Mouse (Mus musculus): ENCODE results near the gene Dap. TPM values are rescaled to one million over a fixed set of nuclear protein-coding genes. Genes with fewer than 3 reads are reported as not detected.

Dap gene
- polyA plus RNA-seq, 1 experiment from 2014 or later = 83.1 TPM

DNA sequence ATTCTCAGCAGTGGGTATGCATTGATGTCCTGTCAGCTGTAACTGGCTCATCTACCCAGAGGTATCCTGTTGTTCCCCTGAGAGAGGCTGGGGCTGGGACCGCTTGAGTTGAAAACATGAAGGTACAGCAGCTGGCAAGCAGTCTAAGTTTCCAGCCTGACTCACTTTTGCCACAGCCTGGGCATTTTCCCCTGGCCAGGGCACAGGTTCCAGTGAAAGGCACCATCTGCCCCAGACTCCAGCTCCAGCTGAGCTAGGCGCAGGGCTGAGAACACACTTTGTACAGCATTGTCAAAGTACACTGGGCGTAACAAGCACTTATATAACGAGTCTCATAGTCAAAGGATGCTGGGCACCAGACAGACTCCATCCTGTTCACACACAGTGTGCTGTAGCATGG is 29.8 kb downstream of the Dap start:
- H3K4me3 ChIP-seq = no peak overlapping the region
- H3K27me3 ChIP-seq = no peaks in the 10 kb centered on the region
- no peak for ATAC-seq (ENCODE audit: borderline replicate concordance, extremely low read depth, low FRiP score, low TSS enrichment)
- H3K4me2 ChIP-seq = no peak overlapping the region
- no peaks in the 10 kb centered on the region for H3K9me3 ChIP-seq
- WGBS = 90% methylated on average over 4 of the region's 4 CpGs
- no peak overlapping the region for H3K9ac ChIP-seq
- H3K27ac ChIP-seq = no peak overlapping the region
- H3K4me1 ChIP-seq = peaks cover 31% of the 10 kb centered on the region
- H3K36me3 ChIP-seq = no peaks in the 10 kb centered on the region

DNA sequence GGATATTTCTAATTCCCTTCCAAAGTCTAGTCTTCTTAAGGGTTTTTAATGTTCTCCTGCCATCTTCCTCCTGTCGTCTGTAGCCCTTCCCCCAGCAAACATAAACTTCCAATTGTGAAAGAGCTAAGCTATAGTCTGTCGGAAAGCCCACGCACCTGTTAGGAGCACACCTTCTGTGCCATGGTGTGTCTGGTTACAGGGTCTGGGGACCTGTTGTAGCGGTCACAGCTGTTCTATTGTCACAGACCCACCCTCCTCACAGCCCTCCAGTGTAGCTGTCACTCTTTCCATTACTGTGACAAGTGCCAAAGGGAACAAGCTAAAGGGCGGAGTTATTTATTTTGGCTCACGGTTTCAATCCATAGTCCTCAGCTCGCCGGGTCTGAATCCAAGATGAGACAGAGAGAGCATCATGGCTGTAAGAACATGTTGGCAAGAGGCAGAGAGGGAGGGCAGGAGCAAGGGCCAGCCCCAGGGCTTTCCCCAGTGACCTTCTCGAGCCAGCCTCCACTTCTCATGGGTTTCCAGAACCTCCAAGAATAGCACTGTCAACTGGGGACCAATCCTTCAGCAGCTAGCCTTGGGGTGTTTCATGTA is 30.9 kb downstream of the Dap start:
- WGBS = 81% methylated on average over 9 of the region's 9 CpGs
- ATAC-seq (ENCODE audit: borderline replicate concordance, extremely low read depth, low FRiP score, low TSS enrichment) = no peak
- Histone ChIP-seq H3K4me3 (no peak overlapping the region), H3K27me3 (no peaks in the 10 kb centered on the region), H3K9me3 (no peaks in the 10 kb centered on the region), H3K4me1 (peaks cover 33% of the 10 kb centered on the region), H3K9ac (no peak overlapping the region), H3K4me2 (no peak overlapping the region), H3K36me3 (no peaks in the 10 kb centered on the region), H3K27ac (no peak overlapping the region)

DNA sequence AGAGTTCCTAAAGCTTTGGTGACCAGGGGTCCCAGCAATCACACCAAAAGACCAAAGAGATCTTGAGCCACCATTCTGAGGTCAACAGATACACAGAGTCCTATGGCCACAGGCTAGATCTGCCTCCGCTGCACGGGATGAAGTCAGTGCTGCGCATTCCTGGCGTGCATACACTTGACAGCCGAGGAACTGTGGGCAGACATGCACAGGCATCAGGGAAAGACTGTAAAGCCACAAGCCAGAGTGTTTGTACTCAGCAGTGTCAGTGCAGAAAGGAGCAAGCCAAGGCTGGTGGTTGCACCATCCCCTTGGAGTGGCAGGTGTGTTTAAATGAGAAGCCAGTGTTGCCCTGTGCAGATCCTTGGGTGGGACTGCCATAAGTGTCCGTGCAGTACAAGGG is 31.6 kb downstream of the Dap start:
- no peaks in the 10 kb centered on the region for H3K36me3 ChIP-seq
- H3K9ac ChIP-seq = no peak overlapping the region
- 66% methylated on average over 6 of the region's 6 CpGs for WGBS
- H3K4me3 ChIP-seq = no peak overlapping the region
- no peak for ATAC-seq (ENCODE audit: borderline replicate concordance, extremely low read depth, low FRiP score, low TSS enrichment)
- H3K27me3 ChIP-seq = no peaks in the 10 kb centered on the region
- H3K9me3 ChIP-seq = no peaks in the 10 kb centered on the region
- H3K4me2 ChIP-seq = no peak overlapping the region
- no peak overlapping the region for H3K27ac ChIP-seq
- H3K4me1 ChIP-seq = peaks cover 33% of the 10 kb centered on the region

DNA sequence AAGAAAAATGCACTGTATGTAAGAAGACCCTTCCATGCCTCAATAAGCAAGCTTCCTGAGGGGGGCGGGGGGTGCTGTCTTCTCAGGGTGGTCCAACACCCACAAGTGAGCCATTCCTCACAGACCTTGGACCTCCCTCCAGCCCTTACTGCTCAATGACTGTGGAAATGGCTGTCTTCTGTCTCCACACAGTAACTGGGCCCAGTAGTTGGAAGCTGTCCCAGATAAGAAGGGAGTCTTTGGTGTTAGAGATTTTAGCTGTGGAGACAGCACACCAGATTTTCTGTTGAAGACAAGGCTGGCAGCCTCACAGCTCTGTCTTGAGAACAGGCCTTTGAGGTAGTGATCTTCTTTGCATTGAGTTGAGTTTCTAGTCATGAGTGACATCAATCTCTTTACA is 33.2 kb downstream of the Dap start:
- Histone ChIP-seq H3K36me3 (no peaks in the 10 kb centered on the region), H3K4me3 (no peak overlapping the region), H3K4me2 (no peak overlapping the region), H3K9me3 (no peaks in the 10 kb centered on the region), H3K27me3 (no peaks in the 10 kb centered on the region), H3K9ac (no peak overlapping the region), H3K4me1 (peaks cover 33% of the 10 kb centered on the region), H3K27ac (peak overlapping the region; percentile 53)
- peak; percentile 73; the same call in 1 of the 2 replicates for ATAC-seq (ENCODE audit: borderline replicate concordance, extremely low read depth, low FRiP score, low TSS enrichment)
- WGBS = 72% methylated on average over 1 of the region's 1 CpGs

DNA sequence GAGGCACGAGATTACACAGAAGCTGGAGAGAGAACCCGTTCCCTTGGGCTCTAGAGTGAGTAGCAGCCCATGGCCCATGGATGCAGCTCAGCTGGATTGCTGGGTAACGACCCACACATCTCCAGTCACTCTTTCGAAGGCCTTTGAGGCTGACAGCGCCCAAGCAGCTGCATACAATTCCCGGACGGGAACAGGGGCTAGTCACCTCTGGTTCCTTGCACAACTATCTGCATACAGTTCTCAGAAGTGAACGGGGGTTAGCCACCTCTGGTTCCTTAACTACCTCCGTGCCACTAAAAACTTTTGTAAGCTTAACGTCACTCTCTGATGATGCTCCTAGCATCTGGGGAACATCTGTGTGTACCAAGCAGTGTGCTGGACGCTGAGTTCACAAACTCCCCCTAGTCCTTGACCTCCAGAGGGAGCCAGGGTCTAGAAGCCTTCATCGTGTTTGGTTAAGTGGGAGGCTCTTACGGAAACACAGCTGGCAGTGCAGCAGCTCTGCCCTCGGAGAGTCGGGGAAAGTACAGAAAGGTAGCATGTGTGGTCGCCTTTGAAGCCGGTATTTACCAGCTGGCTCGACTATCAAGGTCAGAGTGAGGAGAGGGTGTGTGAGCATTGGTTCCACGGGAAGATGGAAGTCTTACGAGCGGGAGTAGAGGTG is 34.0 kb downstream of the Dap start:
- no peaks in the 10 kb centered on the region for H3K36me3 ChIP-seq
- peak; percentile 37; the same call in 1 of the 2 replicates for ATAC-seq (ENCODE audit: borderline replicate concordance, extremely low read depth, low FRiP score, low TSS enrichment)
- peaks cover 33% of the 10 kb centered on the region for H3K4me1 ChIP-seq
- no peaks in the 10 kb centered on the region for H3K27me3 ChIP-seq
- 40% methylated on average over 21 of the region's 21 CpGs for WGBS
- H3K9me3 ChIP-seq = no peaks in the 10 kb centered on the region
- no peak overlapping the region for H3K9ac ChIP-seq
- H3K4me3 ChIP-seq = no peak overlapping the region
- no peak overlapping the region for H3K4me2 ChIP-seq
- peak overlapping the region; percentile 53; the same call in 1 of the 2 replicates for H3K27ac ChIP-seq

DNA sequence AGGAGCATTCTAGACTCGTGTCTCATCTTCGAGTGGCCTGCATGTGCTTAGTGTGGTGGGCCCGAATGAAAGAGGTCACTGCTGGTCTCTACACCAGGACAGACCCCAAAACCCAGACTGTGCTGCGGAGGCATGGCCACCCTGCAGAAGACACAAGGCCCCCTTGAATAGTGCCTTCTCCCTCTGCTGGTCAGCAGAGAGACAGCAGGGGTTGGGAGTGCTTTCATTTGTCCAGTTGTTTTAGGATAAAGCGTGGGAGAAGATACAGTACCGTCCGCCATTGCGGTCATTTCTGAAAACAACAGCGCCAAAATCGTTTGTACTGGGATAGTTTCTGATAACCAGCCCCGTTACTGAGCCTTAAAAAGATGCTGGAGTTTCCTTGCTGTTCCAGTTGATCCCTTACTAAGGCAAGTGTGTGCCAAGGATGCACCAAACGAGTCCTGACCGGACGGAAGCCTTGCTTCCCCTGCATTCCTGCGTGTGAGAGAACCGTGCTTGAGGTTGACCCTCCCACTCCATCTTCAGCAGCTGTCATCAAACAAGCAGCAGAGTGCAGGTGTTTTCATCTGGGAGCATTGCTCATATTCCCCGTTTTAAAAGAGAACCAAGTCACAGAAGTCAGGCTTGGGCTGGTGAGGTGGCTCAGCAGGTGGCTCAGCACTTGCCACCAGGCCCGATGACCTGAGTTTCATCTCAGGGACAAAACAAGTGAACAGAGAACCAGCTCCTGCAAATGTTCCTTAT is 34.8 kb downstream of the Dap start:
- Histone ChIP-seq H3K4me3 (no peak overlapping the region), H3K27ac (no peak overlapping the region), H3K27me3 (no peaks in the 10 kb centered on the region), H3K9ac (no peak overlapping the region), H3K9me3 (no peaks in the 10 kb centered on the region), H3K4me2 (no peak overlapping the region), H3K36me3 (no peaks in the 10 kb centered on the region), H3K4me1 (peaks cover 33% of the 10 kb centered on the region)
- ATAC-seq (ENCODE audit: borderline replicate concordance, extremely low read depth, low FRiP score, low TSS enrichment) = no peak
- WGBS = 70% methylated on average over 18 of the region's 18 CpGs

DNA sequence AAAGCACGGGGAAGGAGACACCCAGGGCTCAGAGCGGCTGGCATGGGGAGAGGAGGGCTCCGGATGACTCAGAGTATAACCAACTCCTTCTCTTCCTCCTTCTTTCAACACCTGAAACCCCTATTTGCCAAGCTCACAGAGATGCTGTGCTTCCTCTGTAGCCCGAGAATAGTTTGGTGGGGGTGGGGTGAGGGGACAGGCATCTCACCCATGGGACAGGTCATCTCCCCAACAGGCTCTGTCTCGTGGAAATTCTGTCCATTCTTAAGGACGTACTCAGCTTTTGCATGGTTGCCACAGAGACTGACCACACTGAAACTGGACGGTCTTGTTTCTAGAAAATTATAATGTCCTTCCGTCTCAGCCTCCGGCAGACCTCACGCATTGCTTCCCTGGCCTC is 37.0 kb downstream of the Dap start:
- no peak for ATAC-seq (ENCODE audit: borderline replicate concordance, extremely low read depth, low FRiP score, low TSS enrichment)
- peaks cover 30% of the 10 kb centered on the region for H3K4me1 ChIP-seq
- H3K9me3 ChIP-seq = no peaks in the 10 kb centered on the region
- H3K4me3 ChIP-seq = no peak overlapping the region
- 58% methylated on average over 10 of the region's 10 CpGs for WGBS
- no peaks in the 10 kb centered on the region for H3K36me3 ChIP-seq
- H3K27me3 ChIP-seq = no peaks in the 10 kb centered on the region
- H3K27ac ChIP-seq = no peak overlapping the region
- no peak overlapping the region for H3K4me2 ChIP-seq
- no peak overlapping the region for H3K9ac ChIP-seq

DNA sequence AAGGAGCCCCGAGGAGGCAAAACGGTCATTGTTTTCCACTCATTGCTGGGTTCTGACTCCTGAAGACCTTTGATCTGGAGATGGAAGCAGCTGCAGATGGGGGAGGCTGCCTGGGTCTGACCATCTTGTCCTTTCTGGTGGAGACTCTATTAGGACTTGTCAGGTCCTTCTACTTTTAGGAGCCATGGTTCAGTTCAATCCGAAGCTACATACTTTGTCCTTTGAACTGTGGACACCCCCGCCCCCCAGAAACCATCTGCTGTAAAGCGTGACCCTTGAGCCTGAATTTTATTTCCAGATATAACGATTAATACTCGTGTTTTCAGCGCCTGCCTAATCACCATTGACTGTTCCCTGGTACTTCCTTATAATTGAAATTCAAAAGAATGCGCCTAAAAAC is 38.2 kb downstream of the Dap start:
- no peak overlapping the region for H3K4me3 ChIP-seq
- no peaks in the 10 kb centered on the region for H3K27me3 ChIP-seq
- no peak for ATAC-seq (ENCODE audit: borderline replicate concordance, extremely low read depth, low FRiP score, low TSS enrichment)
- whole genome bisulfite sequencing = 69% methylated on average over 9 of the region's 9 CpGs
- H3K9me3 ChIP-seq = no peaks in the 10 kb centered on the region
- peaks cover 18% of the 10 kb centered on the region for H3K4me1 ChIP-seq
- H3K9ac ChIP-seq = no peak overlapping the region
- no peaks in the 10 kb centered on the region for H3K36me3 ChIP-seq
- no peak overlapping the region for H3K4me2 ChIP-seq
- no peak overlapping the region for H3K27ac ChIP-seq

DNA sequence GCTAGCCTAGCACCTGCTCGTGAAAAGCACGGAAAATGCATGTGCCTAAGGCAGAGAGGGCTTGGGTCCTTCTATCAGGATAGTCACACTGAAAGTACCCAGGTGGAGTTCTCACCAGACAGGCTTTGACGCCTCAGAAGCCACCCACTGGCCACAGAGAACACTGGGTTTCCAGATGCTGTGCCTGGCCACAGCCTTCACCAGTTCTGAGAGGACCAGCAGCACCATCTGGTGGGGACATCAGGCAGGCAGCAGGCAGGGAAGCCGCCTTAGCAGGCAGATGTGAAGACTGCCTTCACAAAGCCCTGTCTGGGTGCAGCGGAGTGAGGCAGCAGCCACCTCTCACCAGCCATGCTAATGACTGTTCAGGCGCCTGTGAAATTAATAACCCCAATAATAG is 40.7 kb downstream of the Dap start:
- peak; percentile 63; the same call in 1 of the 2 replicates for ATAC-seq (ENCODE audit: borderline replicate concordance, extremely low read depth, low FRiP score, low TSS enrichment)
- no peaks in the 10 kb centered on the region for H3K27me3 ChIP-seq
- H3K36me3 ChIP-seq = no peaks in the 10 kb centered on the region
- H3K9ac ChIP-seq = no peak overlapping the region
- H3K4me1 ChIP-seq = no peaks in the 10 kb centered on the region
- no peak overlapping the region for H3K4me2 ChIP-seq
- H3K9me3 ChIP-seq = no peaks in the 10 kb centered on the region
- 28% methylated on average over 6 of the region's 6 CpGs for WGBS
- no peak overlapping the region for H3K4me3 ChIP-seq
- H3K27ac ChIP-seq = no peak overlapping the region

DNA sequence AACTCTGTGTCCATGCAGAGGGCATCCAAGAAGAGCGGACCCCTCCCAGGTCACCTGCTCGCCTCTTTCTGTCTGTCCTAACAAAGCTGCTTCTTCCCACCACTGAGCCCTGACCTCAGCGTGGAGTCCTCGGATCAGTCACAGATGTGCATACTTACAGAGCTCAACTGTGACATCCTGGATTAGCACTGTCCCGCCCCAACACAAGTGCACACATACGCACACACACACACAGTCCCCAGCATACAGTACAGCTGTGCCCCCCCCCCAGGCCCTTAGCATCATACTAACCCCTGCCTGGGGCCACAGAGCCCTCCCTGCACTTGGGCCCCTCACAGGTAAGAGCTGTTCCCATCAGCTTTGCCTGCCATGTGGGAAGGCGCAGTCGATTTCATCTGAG is 41.3 kb downstream of the Dap start:
- 87% methylated on average over 8 of the region's 8 CpGs for WGBS
- H3K9me3 ChIP-seq = no peaks in the 10 kb centered on the region
- no peak for ATAC-seq (ENCODE audit: borderline replicate concordance, extremely low read depth, low FRiP score, low TSS enrichment)

DNA sequence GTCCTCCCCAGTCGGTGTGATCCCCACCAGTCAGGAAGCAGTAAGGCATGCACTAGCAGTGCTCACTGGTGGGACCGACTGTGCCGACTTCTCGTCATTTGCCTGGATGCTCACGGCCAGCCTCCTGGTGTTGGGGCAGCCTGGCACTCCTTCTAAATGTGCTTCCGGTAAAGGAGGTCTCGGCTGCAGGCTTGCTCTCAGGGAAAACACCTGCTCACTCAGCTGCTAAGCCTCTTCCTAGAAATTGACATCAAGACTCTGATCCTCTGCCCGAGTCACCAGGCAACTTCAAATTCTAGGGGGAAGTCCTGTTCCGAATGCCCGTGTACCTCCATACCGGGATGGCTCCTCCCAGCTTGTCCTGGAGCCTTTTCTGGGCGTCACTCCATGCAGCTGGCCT is 41.7 kb downstream of the Dap start:
- Histone ChIP-seq H3K27me3 (no peaks in the 10 kb centered on the region), H3K36me3 (no peaks in the 10 kb centered on the region), H3K4me1 (no peaks in the 10 kb centered on the region), H3K4me2 (no peak overlapping the region), H3K4me3 (no peak overlapping the region), H3K27ac (no peak overlapping the region), H3K9me3 (no peaks in the 10 kb centered on the region), H3K9ac (no peak overlapping the region)
- 87% methylated on average over 12 of the region's 12 CpGs for WGBS
- ATAC-seq (ENCODE audit: borderline replicate concordance, extremely low read depth, low FRiP score, low TSS enrichment) = no peak

More for the DNA sequence above, 41.3 kb downstream of the Dap start:
- Histone ChIP-seq H3K36me3 (no peaks in the 10 kb centered on the region), H3K27ac (no peak overlapping the region), H3K4me2 (no peak overlapping the region), H3K4me1 (no peaks in the 10 kb centered on the region), H3K9ac (no peak overlapping the region), H3K27me3 (no peaks in the 10 kb centered on the region), H3K4me3 (no peak overlapping the region)

DNA sequence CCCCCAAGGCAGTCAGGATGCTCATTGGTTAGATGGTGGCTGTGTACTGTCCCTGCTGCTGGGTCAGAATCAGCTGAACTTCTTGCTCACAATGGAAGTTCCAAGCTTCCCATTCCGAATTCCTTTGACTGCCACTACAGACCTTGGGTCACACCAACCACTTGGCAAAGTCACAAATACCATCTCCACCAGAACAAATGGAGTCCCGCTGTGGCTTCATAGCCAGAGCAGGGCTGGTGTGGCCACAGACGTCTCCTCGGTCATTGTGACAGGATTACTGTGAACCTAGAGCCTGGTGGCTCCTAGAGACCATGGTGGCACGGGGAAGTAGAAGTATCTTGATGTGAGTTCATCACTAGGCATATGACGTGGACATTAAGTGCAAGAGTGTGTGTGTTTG is 44.0 kb downstream of the Dap start:
- Histone ChIP-seq H3K4me1 (no peaks in the 10 kb centered on the region), H3K9ac (no peak overlapping the region), H3K4me2 (no peak overlapping the region), H3K9me3 (no peaks in the 10 kb centered on the region), H3K27me3 (no peaks in the 10 kb centered on the region), H3K4me3 (no peak overlapping the region), H3K36me3 (no peaks in the 10 kb centered on the region), H3K27ac (no peak overlapping the region)
- ATAC-seq (ENCODE audit: borderline replicate concordance, extremely low read depth, low FRiP score, low TSS enrichment) = no peak
- WGBS = 89% methylated on average over 6 of the region's 6 CpGs

All from lung, embryonic 15.5 days (tissue).